Mouse (Mus musculus): ENCODE measurements at regions not wholly inside any gene's neighbourhood (a gene's known extent, or its start where the extent isn't known, plus 50 kb on each side); places are given as distances from the start of the nearest gene placed in this dataset.

- DNase-seq: no peak
Measured at GRCm38 (mm10) chr8:92302694-92303093, 54.7 kb upstream of the Irx5 start.

DNA sequence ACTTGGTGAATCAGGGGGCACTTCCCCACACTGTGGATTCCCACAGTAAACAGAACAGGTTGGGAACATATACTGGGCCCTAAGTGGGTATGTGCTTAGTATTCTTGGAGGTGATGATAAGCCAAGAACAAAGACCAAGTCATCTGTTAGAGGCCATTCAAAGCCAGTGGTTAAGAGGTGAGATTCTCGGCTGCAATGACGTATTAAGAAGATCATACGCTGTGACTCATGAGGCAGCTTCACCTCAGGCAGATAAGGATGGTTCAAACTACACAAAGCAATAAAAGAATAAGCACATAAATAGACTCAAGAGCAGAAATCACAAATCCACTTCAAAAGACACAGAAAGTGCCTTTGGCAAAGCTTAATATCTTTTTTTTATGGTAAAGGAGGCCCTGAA, 56.4 kb upstream of the Irx5 start:
- no peak for DNase-seq

GRCm38 (mm10) chr8:92286841-92287811, 70.3 kb upstream of the Irx5 start:
- DNase-seq: no peak

DNA sequence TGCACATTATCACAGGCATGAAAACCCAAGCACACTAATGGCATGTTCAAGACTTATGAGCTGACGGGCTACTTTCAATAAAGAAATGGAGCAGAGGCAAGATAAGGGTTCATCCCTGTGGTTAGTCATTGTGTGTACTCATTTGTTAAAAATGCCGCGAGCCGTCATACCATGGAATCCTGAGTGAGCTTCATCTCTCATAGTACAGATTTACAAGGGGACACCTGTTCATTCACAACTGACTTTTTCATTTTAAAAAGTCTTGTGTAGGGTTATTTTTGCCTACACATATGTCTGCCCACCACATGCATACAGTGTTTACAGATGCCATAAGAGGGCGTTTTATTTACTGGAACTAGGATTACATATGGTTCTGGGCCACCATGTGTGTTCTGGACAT, 81.7 kb upstream of the Irx5 start:
- no peak for DNase-seq

GRCm38 (mm10) chr8:92272726-92273125, 84.7 kb upstream of the Irx5 start:
- no peak for DNase-seq

DNA sequence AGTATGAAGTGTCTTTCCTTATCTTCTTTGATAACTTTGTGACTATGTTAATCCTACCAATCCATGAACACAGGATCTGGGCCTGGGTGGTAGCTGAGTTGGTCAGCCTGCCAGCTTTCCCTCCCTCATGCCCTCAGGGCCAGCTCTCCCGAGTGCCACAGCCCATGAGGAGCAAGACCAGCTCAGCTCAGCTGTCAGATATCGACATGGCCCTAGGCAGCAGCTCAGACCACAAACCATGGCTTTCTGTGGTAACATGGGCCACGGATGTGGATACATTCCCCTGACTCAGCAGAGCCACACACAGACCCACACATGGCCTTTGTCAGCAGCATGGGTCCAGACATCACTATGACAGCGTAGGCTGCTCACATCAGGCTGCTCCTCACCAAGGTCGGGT, 85.4 kb upstream of the Irx5 start:
- no peak for DNase-seq

- no peak for DNase-seq
Measured at GRCm38 (mm10) chr8:92270636-92271035, 86.8 kb upstream of the Irx5 start.

GRCm38 (mm10) chr8:92267415-92267814, 90.0 kb upstream of the Irx5 start:
- no peak for DNase-seq

- DNase-seq: no peak
Measured at GRCm38 (mm10) chr8:92260056-92260455, 97.4 kb upstream of the Irx5 start.

- DNase-seq: no peak
Measured at GRCm38 (mm10) chr8:92258258-92258657, 99.2 kb upstream of the Irx5 start.

- DNase-seq: no peak
Measured at GRCm38 (mm10) chr8:92252597-92253375, 104.6 kb upstream of the Irx5 start.

GRCm38 (mm10) chr8:92246301-92246700, 111.1 kb upstream of the Irx5 start:
- DNase-seq: no peak

DNA sequence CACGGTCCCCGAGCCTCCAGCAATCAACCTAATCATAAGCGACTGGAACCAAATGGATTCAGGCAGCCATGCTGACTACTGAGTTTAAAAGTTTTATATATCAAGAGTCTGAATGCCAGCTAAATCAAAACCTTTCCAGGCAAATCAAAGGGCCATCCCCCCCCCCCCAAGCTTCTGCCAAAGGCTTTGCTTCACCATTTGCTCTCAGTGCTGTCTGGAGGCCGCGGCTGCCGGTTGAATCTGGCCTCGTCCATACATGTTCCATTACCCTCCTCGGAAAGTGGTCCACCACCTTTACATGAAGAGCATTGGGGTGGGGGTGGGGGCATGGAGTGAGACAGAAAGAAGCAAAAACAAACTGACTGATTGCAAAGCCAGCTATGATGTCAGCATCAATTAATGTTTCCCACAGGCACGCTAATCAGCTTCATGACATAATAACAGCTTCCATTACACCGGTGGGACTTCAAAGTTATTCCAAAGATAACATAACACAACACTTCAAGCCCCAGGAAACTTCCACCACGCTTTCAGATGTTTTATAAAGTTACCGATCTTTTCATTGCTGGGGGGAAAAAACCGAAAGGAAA, 116.6 kb upstream of the Irx5 start:
- no peak for DNase-seq

DNA sequence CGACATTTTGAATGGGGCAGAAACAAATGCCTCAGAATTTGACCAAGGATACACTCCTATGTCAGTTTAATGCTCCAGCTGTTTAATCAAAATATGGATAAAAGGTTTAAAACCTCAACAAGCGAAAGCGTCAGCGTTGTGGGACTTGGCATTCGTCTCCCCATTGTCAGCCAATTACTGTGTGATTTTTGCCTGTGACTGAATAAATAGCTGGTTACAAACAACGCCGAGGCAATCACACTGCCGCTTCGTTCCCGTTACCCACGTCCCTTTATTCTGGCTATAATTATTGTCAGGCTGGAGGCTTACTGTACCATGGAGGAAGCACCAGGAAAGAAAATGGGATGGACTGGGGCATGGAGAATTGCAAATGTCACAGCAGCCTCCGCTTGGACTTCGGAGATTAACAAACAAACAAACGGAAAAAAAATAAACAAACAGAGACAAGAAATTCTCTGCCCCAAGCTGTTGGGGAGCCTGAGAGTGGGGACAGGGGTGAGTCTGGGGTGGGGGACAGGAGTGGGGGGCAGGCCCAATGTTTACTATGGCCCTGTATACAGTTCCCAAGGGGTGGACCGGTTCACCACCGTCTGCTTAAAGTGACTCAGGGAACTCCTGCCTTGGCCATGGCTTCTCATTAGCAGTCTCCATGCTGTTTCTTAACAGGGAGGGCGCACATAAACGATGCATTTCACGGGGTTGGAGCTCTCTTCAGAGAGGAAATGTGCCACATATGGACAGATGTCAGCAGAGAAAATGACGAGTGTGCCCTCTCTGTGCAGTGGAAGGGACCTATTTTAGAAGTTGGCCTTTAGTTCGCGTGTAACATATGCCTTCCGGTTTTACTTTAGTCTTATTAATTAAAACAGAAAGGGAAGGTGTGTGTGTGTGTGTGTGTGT, 125.8 kb upstream of the Irx5 start:
- DNase-seq: no peak

DNA sequence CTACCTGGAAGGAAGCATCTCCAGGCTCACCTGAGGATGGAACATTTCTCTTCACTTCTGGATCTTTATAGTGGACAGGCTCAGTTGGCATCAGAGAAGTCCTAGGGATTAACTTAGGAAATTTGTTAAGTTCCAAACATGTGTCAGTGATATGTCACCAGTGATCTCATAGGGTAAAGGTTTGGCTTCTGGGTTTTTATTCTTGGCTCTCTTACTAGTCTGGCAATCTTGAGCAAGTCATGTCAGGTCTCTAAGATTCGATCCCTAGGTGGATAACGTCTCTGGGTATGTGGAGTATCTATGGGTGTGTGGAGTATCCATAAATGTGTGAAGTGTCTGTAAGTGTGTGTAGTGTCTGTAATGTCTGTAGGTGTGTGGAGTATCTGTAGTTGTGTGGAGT, 127.9 kb upstream of the Irx5 start:
- DNase-seq: no peak

- no peak for DNase-seq
Measured at GRCm38 (mm10) chr8:92224929-92225328, 132.5 kb upstream of the Irx5 start.

DNA sequence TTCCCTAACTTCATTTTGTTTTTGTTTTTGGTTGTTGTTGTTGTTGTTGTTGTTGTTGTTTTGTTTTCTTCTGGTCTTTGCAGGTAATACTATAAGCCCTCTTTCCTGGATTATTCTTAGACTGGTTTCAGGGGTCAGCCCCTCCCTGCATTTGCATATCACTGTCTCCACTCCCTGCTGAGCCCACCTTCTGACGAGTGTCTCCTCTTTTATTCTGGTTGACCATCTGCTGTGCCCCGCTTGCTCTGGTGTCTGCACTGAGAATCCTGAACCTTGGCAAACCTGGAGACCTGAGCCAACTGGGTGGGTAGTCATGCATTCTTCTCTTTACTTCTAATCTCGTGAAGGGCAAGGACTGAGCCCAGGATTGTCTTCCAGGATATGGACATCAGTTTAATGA, 134.4 kb upstream of the Irx5 start:
- no peak for DNase-seq

GRCm38 (mm10) chr8:92219181-92219890, 138.1 kb upstream of the Irx5 start:
- DNase-seq: no peak

DNA sequence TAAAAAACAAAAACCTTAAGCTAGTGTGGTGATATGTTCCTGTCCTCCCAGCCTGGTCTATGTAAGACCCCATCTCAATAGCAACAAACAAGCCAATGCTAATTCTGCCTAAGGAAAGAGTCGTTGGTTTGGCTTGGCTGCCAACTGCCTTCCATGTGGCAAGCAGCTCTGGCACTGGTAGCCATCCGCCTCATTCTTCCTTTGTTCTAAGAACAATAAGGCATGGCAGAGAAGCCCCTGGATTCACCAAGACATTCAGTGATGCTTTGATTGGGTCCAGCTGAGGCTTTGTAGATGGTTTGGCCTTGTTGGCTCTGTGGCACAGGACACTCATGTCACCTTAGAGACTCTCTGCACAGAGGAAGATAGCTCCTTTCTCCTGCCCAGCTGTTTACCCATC, 139.9 kb upstream of the Irx5 start:
- DNase-seq: no peak

DNA sequence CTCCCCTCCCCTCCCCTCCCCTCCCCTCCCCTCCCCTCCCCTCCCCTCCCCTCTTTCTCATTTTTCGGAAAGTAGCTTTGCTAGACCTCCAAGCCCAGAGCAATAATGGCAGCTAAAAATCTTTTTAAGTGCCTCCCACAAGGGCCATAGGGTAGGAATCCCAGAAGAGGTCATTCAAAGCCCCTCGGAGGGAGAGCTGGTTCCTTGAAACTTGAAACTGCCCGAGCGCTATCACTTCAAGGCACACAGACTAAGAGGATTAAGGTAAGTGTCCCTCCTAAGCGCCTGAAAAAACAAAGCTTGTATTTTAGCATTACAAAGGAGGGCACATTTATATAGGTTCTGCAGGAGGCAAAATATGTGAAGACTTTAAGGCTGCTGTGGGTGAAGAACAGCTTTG, 141.2 kb upstream of the Irx5 start:
- no peak for DNase-seq

GRCm38 (mm10) chr8:92212786-92213535, 144.5 kb upstream of the Irx5 start:
- no peak for DNase-seq
